Mouse (Mus musculus): ENCODE measurements around the gene Dmrtc2. TPM values are rescaled to one million over a fixed set of nuclear protein-coding genes. Genes with fewer than 3 reads are reported as not detected.

Dmrtc2 gene
- total and polyA plus RNA-seq, 2 experiments from 2014 or later, result not detected

GRCm38 (mm10) chr7:24877588-24877987 is 7.7 kb downstream of the Dmrtc2 start:
- DNase-seq (ENCODE audit: low spot score), result no peak
- Histone ChIP-seq H3K4me2 (ENCODE audit: low read depth, low read length) (no peak overlapping the region), H3K4me3 (ENCODE audit: low read depth, low read length) (no peak overlapping the region), H3K27ac (ENCODE audit: low read depth) (no peak overlapping the region), H3K9ac (replicated peaks; ENCODE audit: low read depth, low read length) (no peak overlapping the region), H3K27me3 (ENCODE audit: control insufficient read depth, insufficient read depth, low read length) (no peaks in the 10 kb centered on the region), H3K4me1 (ENCODE audit: control insufficient read depth, insufficient read depth) (no peaks in the 10 kb centered on the region), H3K9me3 (replicated peaks; ENCODE audit: control insufficient read depth, low read length) (no peaks in the 10 kb centered on the region), H3K36me3 (replicated peaks; ENCODE audit: control insufficient read depth, insufficient read depth, low read length) (no peaks in the 10 kb centered on the region)
- no peak for ATAC-seq (ENCODE audit: insufficient read depth, low read depth)
- no peak for TF ChIP-seq CTCF (IDR thresholded peaks at IDR 0.05; ENCODE audit: low read depth)
- TF ChIP-seq EP300 (IDR thresholded peaks at IDR 0.05; ENCODE audit: low read depth), result no peak
- 77% methylated on average over 3 of the region's 3 CpGs for WGBS

GRCm38 (mm10) chr7:24879620-24880019 is 9.8 kb downstream of the Dmrtc2 start:
- 36% methylated on average over 2 of the region's 2 CpGs for WGBS
- H3K4me3 ChIP-seq (ENCODE audit: low read depth, low read length), result no peak overlapping the region
- H3K36me3 ChIP-seq (replicated peaks; ENCODE audit: control insufficient read depth, insufficient read depth, low read length), result no peaks in the 10 kb centered on the region
- no peak for TF ChIP-seq CTCF (IDR thresholded peaks at IDR 0.05; ENCODE audit: low read depth)
- no peak for TF ChIP-seq EP300 (IDR thresholded peaks at IDR 0.05; ENCODE audit: low read depth)
- H3K4me2 ChIP-seq (ENCODE audit: low read depth, low read length), result no peak overlapping the region
- H3K27ac ChIP-seq (ENCODE audit: low read depth), result no peak overlapping the region
- ATAC-seq (ENCODE audit: insufficient read depth, low read depth) (no peak), DNase-seq (ENCODE audit: low spot score) (no peak)
- H3K27me3 ChIP-seq (ENCODE audit: control insufficient read depth, insufficient read depth, low read length), result no peaks in the 10 kb centered on the region
- no peaks in the 10 kb centered on the region for H3K4me1 ChIP-seq (ENCODE audit: control insufficient read depth, insufficient read depth)
- no peaks in the 10 kb centered on the region for H3K9me3 ChIP-seq (replicated peaks; ENCODE audit: control insufficient read depth, low read length)
- H3K9ac ChIP-seq (replicated peaks; ENCODE audit: low read depth, low read length), result no peak overlapping the region

- H3K27me3 ChIP-seq (ENCODE audit: control insufficient read depth, insufficient read depth, low read length), result no peaks in the 10 kb centered on the region
- WGBS, result 87% methylated on average over 9 of the region's 9 CpGs
- no peak for DNase-seq (ENCODE audit: low spot score)
- H3K4me3 ChIP-seq (ENCODE audit: low read depth, low read length), result no peak overlapping the region
- H3K36me3 ChIP-seq (replicated peaks; ENCODE audit: control insufficient read depth, insufficient read depth, low read length), result peaks cover 17% of the 10 kb centered on the region
- no peak overlapping the region for H3K27ac ChIP-seq (ENCODE audit: low read depth)
- no peak overlapping the region for H3K4me2 ChIP-seq (ENCODE audit: low read depth, low read length)
- H3K9me3 ChIP-seq (replicated peaks; ENCODE audit: control insufficient read depth, low read length), result no peaks in the 10 kb centered on the region
- H3K4me1 ChIP-seq (ENCODE audit: control insufficient read depth, insufficient read depth), result peaks cover 16% of the 10 kb centered on the region
- no peak for ATAC-seq (ENCODE audit: insufficient read depth, low read depth)
- TF ChIP-seq EP300 (IDR thresholded peaks at IDR 0.05; ENCODE audit: low read depth) (no peak), CTCF (IDR thresholded peaks at IDR 0.05; ENCODE audit: low read depth) (no peak)
- H3K9ac ChIP-seq (replicated peaks; ENCODE audit: low read depth, low read length), result no peak overlapping the region
Observed at GRCm38 (mm10) chr7:24882416-24883199, 12.8 kb downstream of the Dmrtc2 start.

- TF ChIP-seq EP300 (IDR thresholded peaks at IDR 0.05; ENCODE audit: low read depth), result peak; percentile 99
- TF ChIP-seq CTCF (IDR thresholded peaks at IDR 0.05; ENCODE audit: low read depth), result peak; percentile 62
- no peaks in the 10 kb centered on the region for H3K27me3 ChIP-seq (ENCODE audit: control insufficient read depth, insufficient read depth, low read length)
- H3K4me2 ChIP-seq (ENCODE audit: low read depth, low read length), result peak within 1 kb of the TSS; percentile 67
- peaks cover 16% of the 10 kb centered on the region for H3K4me1 ChIP-seq (ENCODE audit: control insufficient read depth, insufficient read depth)
- DNase-seq (ENCODE audit: low spot score) (peak; percentile 100), ATAC-seq (ENCODE audit: insufficient read depth, low read depth) (peak; percentile 92)
- WGBS, result under 1% methylated on average over 57 of the region's 57 CpGs
- peaks cover 31% of the 10 kb centered on the region for H3K36me3 ChIP-seq (replicated peaks; ENCODE audit: control insufficient read depth, insufficient read depth, low read length)
- H3K9ac ChIP-seq (replicated peaks; ENCODE audit: low read depth, low read length), result peak within 1 kb of the TSS; percentile 99
- peak within 1 kb of the TSS; percentile 91 for H3K4me3 ChIP-seq (ENCODE audit: low read depth, low read length)
- H3K27ac ChIP-seq (ENCODE audit: low read depth), result peak within 1 kb of the TSS; percentile 92
- no peaks in the 10 kb centered on the region for H3K9me3 ChIP-seq (replicated peaks; ENCODE audit: control insufficient read depth, low read length)
Observed at GRCm38 (mm10) chr7:24883896-24884692, 14.2 kb downstream of the Dmrtc2 start, which contains the start of gene Rps19. Gene Rps19 (plus strand): TSS chr7:24884371.

- WGBS, result under 1% methylated on average over 47 of the region's 47 CpGs
- Histone ChIP-seq H3K27ac (ENCODE audit: low read depth) (peak overlapping the region; percentile 92), H3K4me1 (ENCODE audit: control insufficient read depth, insufficient read depth) (peaks cover 16% of the 10 kb centered on the region), H3K4me2 (ENCODE audit: low read depth, low read length) (peak overlapping the region; percentile 67), H3K36me3 (replicated peaks; ENCODE audit: control insufficient read depth, insufficient read depth, low read length) (peaks cover 38% of the 10 kb centered on the region), H3K9ac (replicated peaks; ENCODE audit: low read depth, low read length) (peak overlapping the region; percentile 99), H3K27me3 (ENCODE audit: control insufficient read depth, insufficient read depth, low read length) (no peaks in the 10 kb centered on the region), H3K4me3 (ENCODE audit: low read depth, low read length) (peak overlapping the region; percentile 91), H3K9me3 (replicated peaks; ENCODE audit: control insufficient read depth, low read length) (no peaks in the 10 kb centered on the region)
- ATAC-seq (ENCODE audit: insufficient read depth, low read depth) (peak; percentile 4), DNase-seq (ENCODE audit: low spot score) (peak; percentile 14)
- TF ChIP-seq EP300 (IDR thresholded peaks at IDR 0.05; ENCODE audit: low read depth) (no peak; the same call in 1 of the 2 replicates), CTCF (IDR thresholded peaks at IDR 0.05; ENCODE audit: low read depth) (no peak)
Observed at GRCm38 (mm10) chr7:24884693-24885291, 14.9 kb downstream of the Dmrtc2 start.

All from heart, postnatal 0 days (tissue).